ENCODE assay signal across 8 mouse cellular contexts in the genomic region with DNA sequence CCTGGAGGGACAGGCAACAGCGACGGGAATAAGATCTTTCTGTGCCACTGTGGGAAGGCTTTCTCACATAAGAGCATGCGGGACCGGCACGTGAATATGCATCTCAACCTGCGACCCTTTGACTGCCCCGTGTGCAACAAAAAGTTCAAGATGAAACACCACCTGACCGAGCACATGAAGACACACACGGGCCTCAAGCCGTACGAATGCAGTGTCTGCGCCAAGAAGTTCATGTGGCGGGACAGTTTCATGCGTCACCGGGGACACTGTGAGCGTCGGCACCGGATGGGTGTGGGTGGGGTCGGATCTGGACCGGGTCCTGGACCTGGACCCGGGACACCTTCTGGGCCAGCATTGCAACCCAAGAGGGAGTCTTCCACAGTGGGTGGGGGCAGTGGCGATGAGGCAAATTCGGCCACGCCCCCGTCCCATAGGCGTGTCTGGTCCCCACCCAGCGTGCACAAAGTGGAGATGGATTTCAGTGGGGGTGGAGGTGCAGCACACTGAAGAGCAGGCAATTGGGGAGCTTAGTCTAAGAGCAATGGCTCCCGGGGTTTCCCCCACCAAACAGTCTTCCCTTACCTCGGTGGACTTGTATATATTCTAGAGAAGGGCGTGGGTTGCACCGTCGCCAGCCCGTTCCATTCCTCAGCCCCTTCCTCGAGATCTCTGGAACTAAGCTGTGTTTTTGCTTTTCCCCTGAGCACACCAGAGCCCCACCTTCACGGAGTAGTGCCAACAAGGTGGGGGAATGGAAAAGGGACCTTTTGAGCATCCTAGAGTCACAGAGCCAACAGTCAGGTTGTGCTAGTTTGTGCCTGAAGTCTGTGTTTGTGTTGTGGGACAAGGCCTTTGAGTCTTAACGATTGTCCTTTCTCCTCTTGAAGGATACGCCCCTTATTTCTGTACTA. TPM values are rescaled to one million over a fixed set of nuclear protein-coding genes. Genes with fewer than 3 reads are reported as not detected.
A peak's percentile ranks its signal among the peaks of the same experiment; 100 is the strongest.
DNase-seq lines count a peak whose midpoint lies in the region; ATAC-seq and TF ChIP-seq lines count a peak whose summit lies in the region.

No protein-coding gene starts in this region.

- TF ChIP-seq CTCF in gastrocnemius, adult 2 months (IDR thresholded peaks at IDR 0.05), result no peak

- H3K4me2 ChIP-seq in forebrain, embryonic 13.5 days, result peak overlapping the region; percentile 83

- peak; percentile 78 for DNase-seq in gastrocnemius, adult 2 months
- DNase-seq in gastrocnemius, postnatal 25 days, result no peak
- no peak for DNase-seq in ES-E14 (ENCODE audit: low read depth, low spot score)
- peak; percentile 80 for DNase-seq in induced T-regulatory cell, adult 2 months (ENCODE audit: low read depth)
- peak; percentile 50 for DNase-seq in lung, postnatal 36 days
- DNase-seq in embryo, embryonic 9.5 days (ENCODE audit: extremely low spot score), result no peak
- no peak for DNase-seq in thymus, postnatal 14 days

- H3K4me3 ChIP-seq in gastrocnemius, adult 2 months, result peak overlapping the region; percentile 94
- peak overlapping the region; percentile 63 to 64 for H3K4me3 ChIP-seq in ES-E14 (ENCODE audit: insufficient read depth in 1 of 2, low read depth in 1 of 2, low read length in 2 of 2, poor library complexity in 1 of 2, severe bottlenecking in 1 of 2)
- H3K4me3 ChIP-seq in forebrain, embryonic 13.5 days, result peak overlapping the region; percentile 49

- in situ Hi-C loops in ES-E14 (cut with MboI; ENCODE audit: low sequenced_read_pairs in 2 of 2, unreplicated experiment in 2 of 2), result no loop called here

- no peak for ATAC-seq in forebrain, embryonic 13.5 days

- H3K27ac ChIP-seq in gastrocnemius, adult 2 months, result peak overlapping the region; percentile 89
- H3K27ac ChIP-seq in ES-E14 (ENCODE audit: insufficient read depth, low read depth, low read length, poor library complexity, severe bottlenecking), result no peak overlapping the region
- H3K27ac ChIP-seq in forebrain, embryonic 13.5 days, result no peak overlapping the region

- H3K27me3 ChIP-seq in forebrain, embryonic 13.5 days, result no peaks in the 10 kb centered on the region

- no peaks in the 10 kb centered on the region for H3K9me3 ChIP-seq in ES-E14 (ENCODE audit: control insufficient read depth, insufficient read depth, low read depth, low read length)
- no peaks in the 10 kb centered on the region for H3K9me3 ChIP-seq in forebrain, embryonic 13.5 days (replicated peaks)

- WGBS in forebrain, embryonic 13.5 days, result 62% methylated on average over 36 of the region's 37 CpGs

- H3K4me1 ChIP-seq in ES-E14 (ENCODE audit: control insufficient read depth in 2 of 2, insufficient read depth in 2 of 2, low read length in 2 of 2, poor library complexity in 1 of 2), result peaks cover 0 to 23% of the 10 kb centered on the region in 2 experiments; a peak in 2 of 4 replicates
- peaks cover 57% of the 10 kb centered on the region for H3K4me1 ChIP-seq in forebrain, embryonic 13.5 days

- peaks cover 20% of the 10 kb centered on the region for H3K36me3 ChIP-seq in ES-E14 (ENCODE audit: control insufficient read depth, insufficient read depth, low read length, poor library complexity, severe bottlenecking)
- H3K36me3 ChIP-seq in forebrain, embryonic 13.5 days (ENCODE audit: poor library complexity, severe bottlenecking), result peaks cover 28% of the 10 kb centered on the region

- peak overlapping the region; percentile 46 for H3K9ac ChIP-seq in ES-E14 (ENCODE audit: insufficient read depth, low read depth, low read length, poor library complexity, severe bottlenecking)
- peak overlapping the region; percentile 72; the same call in 1 of the 2 replicates for H3K9ac ChIP-seq in forebrain, embryonic 13.5 days

- intact Hi-C loops in gastrocnemius, adult 2 months (cut with DNase I), result no loop called here

TF ChIP-seq in ES-E14, 5 proteins besides CTCF, POLR2A, EP300 and RAD21:
- TF ChIP-seq ZC3H11A (IDR thresholded peaks at IDR 0.05; ENCODE audit: borderline replicate concordance, low read depth, low read length) (no peak), HCFC1 (IDR thresholded peaks at IDR 0.05; ENCODE audit: borderline replicate concordance, insufficient read depth, low read length) (no peak), MAFK (IDR thresholded peaks at IDR 0.05; ENCODE audit: insufficient read depth, low read depth, low read length) (no peak)

RNA-seq across cellular contexts. Expression of a gene that starts 2.8 kb away (rescaled TPM):
- total RNA-seq in gastrocnemius, adult 2 months (2021), result 10 to 100 TPM; 14.5 to 14.8 TPM
- total RNA-seq in gastrocnemius, postnatal 25 days (2021), result 10 to 100 TPM; 11.1 to 11.3 TPM
- 32.8 and 34.8 TPM in 2 replicates for total RNA-seq in ES-E14 (2012; rRNA removed)
- polyA plus RNA-seq in forebrain, embryonic 13.5 days (2015; fragmentation: Nextera tagmentation; extraction: Ambion mirVana), result 18.1 and 20.6 TPM in 2 replicates

RNA-seq across cellular contexts. Expression of a gene that starts 2.8 kb away (rescaled TPM):
- 10 to 100 TPM; 34.0 to 44.4 TPM for total RNA-seq in gastrocnemius, adult 2 months (2021)
- 10 to 100 TPM; 31.2 to 41.2 TPM for total RNA-seq in gastrocnemius, postnatal 25 days (2021)
- total RNA-seq in ES-E14 (2012; rRNA removed), result 39.4 and 64.9 TPM in 2 replicates
- polyA plus RNA-seq in forebrain, embryonic 13.5 days (2015; fragmentation: Nextera tagmentation; extraction: Ambion mirVana), result 12.3 and 15.0 TPM in 2 replicates

RNA-seq across cellular contexts. Expression of a gene that starts 9.3 kb away (rescaled TPM):
- total RNA-seq in gastrocnemius, adult 2 months (2021), result 10 to 100 TPM; 13.3 to 13.9 TPM
- total RNA-seq in gastrocnemius, postnatal 25 days (2021), result 10 to 100 TPM; 10.2 to 11.7 TPM
- total RNA-seq in ES-E14 (2012; rRNA removed), result 67.3 and 73.7 TPM in 2 replicates
- 60.7 and 68.0 TPM in 2 replicates for polyA plus RNA-seq in forebrain, embryonic 13.5 days (2015; fragmentation: Nextera tagmentation; extraction: Ambion mirVana)

RNA-seq across cellular contexts. Expression of a gene that starts 10.8 kb away (rescaled TPM):
- 10 to 100 TPM; 31.4 to 34.0 TPM for total RNA-seq in gastrocnemius, adult 2 months (2021)
- total RNA-seq in gastrocnemius, postnatal 25 days (2021), result 10 to 100 TPM; 27.3 to 28.5 TPM
- 65.8 and 129 TPM in 2 replicates for total RNA-seq in ES-E14 (2012; rRNA removed)
- 39.3 and 46.6 TPM in 2 replicates for polyA plus RNA-seq in forebrain, embryonic 13.5 days (2015; fragmentation: Nextera tagmentation; extraction: Ambion mirVana)

RNA-seq across cellular contexts. Expression of a gene that starts 13.6 kb away (rescaled TPM):
- total RNA-seq in gastrocnemius, adult 2 months (2021), result not detected
- not detected for total RNA-seq in gastrocnemius, postnatal 25 days (2021)
- total RNA-seq in ES-E14 (2012; rRNA removed), result 33.2 and 46.0 TPM in 2 replicates
- 0.28 and 0.49 TPM in 2 replicates for polyA plus RNA-seq in forebrain, embryonic 13.5 days (2015; fragmentation: Nextera tagmentation; extraction: Ambion mirVana)

Comparison
In these comparisons a context has a peak if more than half of its experiments do, and no peak if none do; other contexts are left out.
1. DNase-seq: peak in gastrocnemius, adult 2 months (single experiment), induced T-regulatory cell, adult 2 months (single experiment) and lung, postnatal 36 days (single experiment); none in gastrocnemius, postnatal 25 days (single experiment), ES-E14 (single experiment), embryo, embryonic 9.5 days (single experiment) and thymus, postnatal 14 days (single experiment).
2. Peak in every context shown above with its lines, with median percentiles within 50 percentile points of each other: H3K4me3 ChIP-seq.